Mouse (Mus musculus) cortical plate, adult 2 months (tissue): ENCODE measurements around the gene Gm28035.

Experiments
- CTCF ChIP-seq: fragments of 200-500 bp; IDR thresholded peaks from 2 replicates; pipeline ENCODE4 v1.5.1; 2011; ENCODE audit warnings: mild to moderate bottlenecking, control low read depth, low read length; ENCODE audit not compliant: insufficient read depth; ENCODE audit errors: extremely low read depth
- POLR2A ChIP-seq: fragments of 200-500 bp; IDR thresholded peaks from 2 replicates; pipeline ENCODE4 v1.6.1; 2011; ENCODE audit warnings: mild to moderate bottlenecking, low read length, control low read depth; ENCODE audit not compliant: insufficient read depth; ENCODE audit errors: extremely low read depth

GRCm38 (mm10) chr2:30280743-30281142 lies 40.4 kb downstream of the Gm28035 start, which contains the start of gene Gm28038:
- TF ChIP-seq CTCF (no peak), POLR2A (no peak)
